Mouse (Mus musculus) retina, postnatal 7 days (tissue): ENCODE data around the gene Zfp735.

Source experiments
- DNase-seq: peaks from one replicate; pipeline ENCODE4 v3.0.0-alpha.2; 2012; ENCODE audit warnings: low read depth, low spot score

Gene Zfp735

DNA sequence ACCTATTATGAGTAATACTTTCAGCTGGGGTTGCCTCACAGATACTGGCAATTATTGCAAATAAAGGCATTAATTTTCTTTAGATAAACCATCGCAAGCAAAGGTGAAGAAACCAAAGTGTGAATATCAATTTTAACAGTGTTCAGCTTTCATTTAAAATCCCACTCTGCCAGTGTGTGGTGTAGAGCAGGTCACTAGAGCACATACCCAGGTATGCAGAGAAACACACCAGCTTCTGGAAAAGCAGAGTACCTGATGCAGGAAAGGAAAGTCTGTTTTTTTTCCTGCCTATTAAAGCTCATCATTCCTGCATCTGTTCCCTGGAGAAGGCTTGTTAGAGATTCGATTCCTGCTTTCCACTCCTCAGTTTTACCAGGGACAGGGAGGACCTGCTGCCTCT, at the start of gene Zfp735:
TSS of gene Zfp735 (plus strand) at position 301 of the 400 bp plus-strand sequence.
- DNase-seq = no peak

DNA sequence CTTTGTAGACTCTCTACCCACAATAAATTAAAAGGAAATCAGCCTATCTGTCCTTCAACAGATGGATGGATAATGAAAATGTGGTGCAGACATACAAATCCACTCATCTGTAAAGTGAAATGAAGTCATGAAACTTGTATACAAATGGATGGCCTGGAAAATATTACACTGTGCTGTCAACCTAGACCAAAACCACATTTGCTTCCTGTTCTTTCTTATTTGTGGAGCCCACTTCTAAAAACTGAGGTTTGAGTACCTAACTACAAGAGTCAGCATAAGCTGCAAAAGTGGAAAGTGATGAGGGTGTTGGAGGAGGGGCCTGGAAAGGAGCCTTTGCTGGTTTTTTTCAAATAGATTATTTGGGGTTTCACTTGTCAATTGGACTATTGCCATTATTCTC, 70.5 kb downstream of the Zfp735 start:
- no peak for DNase-seq
